Mouse (Mus musculus) embryonic fibroblast, embryonic 13.5 days (primary cell): ENCODE data around the gene Ccp110. TPM values are rescaled to one million over a fixed set of nuclear protein-coding genes. Genes with fewer than 3 reads are reported as not detected.

Experiments used
- H3K27ac ChIP-seq: 2 replicates; pipeline ENCODE4 v1.5.1; 2012; ENCODE audit warnings: low read length, control low read depth, inconsistent platforms; ENCODE audit not compliant: insufficient read depth
- H3K4me1 ChIP-seq: 2 replicates; pipeline ENCODE4 v1.6.1; 2011; ENCODE audit warnings: low read length; ENCODE audit not compliant: control insufficient read depth, insufficient read depth
- H3K4me3 ChIP-seq: 2 replicates; pipeline ENCODE4 v1.5.1; 2011; ENCODE audit warnings: mild to moderate bottlenecking, control low read depth, low read length; ENCODE audit not compliant: insufficient read depth
- CTCF ChIP-seq: IDR thresholded peaks from 2 replicates; pipeline ENCODE4 v1.5.1; 2011; ENCODE audit warnings: mild to moderate bottlenecking, control low read depth, low read length, moderate library complexity, borderline replicate concordance; ENCODE audit not compliant: insufficient read depth
- POLR2A ChIP-seq: IDR thresholded peaks from 2 replicates; pipeline ENCODE4 v1.6.1; 2011; ENCODE audit warnings: low read depth, mild to moderate bottlenecking, control low read depth, low read length, moderate library complexity
- polyA plus RNA-seq: library from polyadenylated mRNA; stranded (reverse); fragments of >200 nt; gene quantifications from 2 replicates; pipeline ENCODE4 v1.2.4, GENCODE M21; 2011; ENCODE audit warnings: low read depth; ENCODE audit not compliant: missing spikeins, insufficient read length

The Ccp110 gene
- polyA plus RNA-seq, 1 experiment = 14.6 TPM

- Histone ChIP-seq H3K4me3 (no peak overlapping the region), H3K27ac (no peak overlapping the region), H3K4me1 (peaks cover 5% of the 10 kb centered on the region; the same call in 1 of the 2 replicates)
- TF ChIP-seq CTCF (peak; percentile 73; the same call in 1 of the 2 replicates), POLR2A (no peak)
Measured at GRCm38 (mm10) chr7:118766119-118766833, 53.9 kb downstream of the Ccp110 start.

GRCm38 (mm10) chr7:118766834-118767224 is 54.5 kb downstream of the Ccp110 start:
- Histone ChIP-seq H3K4me3 (no peak overlapping the region), H3K4me1 (peaks cover 5% of the 10 kb centered on the region; the same call in 1 of the 2 replicates), H3K27ac (no peak overlapping the region)
- TF ChIP-seq POLR2A = no peak
- TF ChIP-seq CTCF = no peak

GRCm38 (mm10) chr7:118769208-118769607 is 56.9 kb downstream of the Ccp110 start:
- H3K27ac ChIP-seq = peak overlapping the region; percentile 96
- no peak overlapping the region for H3K4me3 ChIP-seq
- H3K4me1 ChIP-seq = peaks cover 5% of the 10 kb centered on the region; the same call in 1 of the 2 replicates
- TF ChIP-seq CTCF (no peak), POLR2A (no peak)

- Histone ChIP-seq H3K27ac (peak overlapping the region; percentile 77), H3K4me3 (no peak overlapping the region), H3K4me1 (peaks cover 5% of the 10 kb centered on the region; the same call in 1 of the 2 replicates)
- TF ChIP-seq CTCF = no peak
- no peak for TF ChIP-seq POLR2A
Measured at GRCm38 (mm10) chr7:118769655-118770054, 57.3 kb downstream of the Ccp110 start.

GRCm38 (mm10) chr7:118773027-118773426 is 60.7 kb downstream of the Ccp110 start:
- TF ChIP-seq POLR2A (no peak), CTCF (no peak)
- Histone ChIP-seq H3K4me1 (peaks cover 5% of the 10 kb centered on the region; the same call in 1 of the 2 replicates), H3K4me3 (no peak overlapping the region), H3K27ac (no peak overlapping the region)

GRCm38 (mm10) chr7:118775991-118776390 is 63.6 kb downstream of the Ccp110 start:
- H3K27ac ChIP-seq = no peak overlapping the region
- no peak overlapping the region for H3K4me3 ChIP-seq
- TF ChIP-seq POLR2A (no peak), CTCF (no peak)
- no peaks in the 10 kb centered on the region for H3K4me1 ChIP-seq

GRCm38 (mm10) chr7:118776491-118776890 is 64.1 kb downstream of the Ccp110 start:
- H3K4me1 ChIP-seq = no peaks in the 10 kb centered on the region
- no peak for TF ChIP-seq POLR2A
- no peak for TF ChIP-seq CTCF
- H3K4me3 ChIP-seq = no peak overlapping the region
- no peak overlapping the region for H3K27ac ChIP-seq

- Histone ChIP-seq H3K4me3 (no peak overlapping the region), H3K27ac (no peak overlapping the region), H3K4me1 (no peaks in the 10 kb centered on the region)
- TF ChIP-seq POLR2A (no peak), CTCF (no peak)
Measured at GRCm38 (mm10) chr7:118777598-118778394, 65.4 kb downstream of the Ccp110 start.

GRCm38 (mm10) chr7:118778561-118778960 is 66.2 kb downstream of the Ccp110 start:
- H3K27ac ChIP-seq = no peak overlapping the region
- no peak overlapping the region for H3K4me3 ChIP-seq
- TF ChIP-seq CTCF = no peak
- TF ChIP-seq POLR2A = no peak
- no peaks in the 10 kb centered on the region for H3K4me1 ChIP-seq

- Histone ChIP-seq H3K27ac (no peak overlapping the region), H3K4me3 (no peak overlapping the region), H3K4me1 (no peaks in the 10 kb centered on the region)
- TF ChIP-seq POLR2A (no peak), CTCF (no peak)
Measured at GRCm38 (mm10) chr7:118783305-118784001, 71.1 kb downstream of the Ccp110 start.
